Mouse (Mus musculus) c-Kit-negative CD71-positive TER-119-positive erythroid progenitor cells, embryonic 14.5 days (primary cell): ENCODE measurements around the gene Nxn.
A peak's percentile ranks its signal among the peaks of the same experiment; 100 is the strongest.

Source experiments
- DNase-seq: peaks from one replicate; pipeline ENCODE4 v3.0.0-alpha.2; 2013; ENCODE audit warnings: low read depth, low spot score

The Nxn gene

GRCm38 (mm10) chr11:76398798-76399586 is at the start of gene Nxn:
Nxn (minus strand) TSS chr11:76399140.
- DNase-seq: peak; percentile 76

- DNase-seq: no peak
Measured at GRCm38 (mm10) chr11:76446251-76446650, 47.3 kb upstream of the Nxn start.

- DNase-seq: no peak
Measured at GRCm38 (mm10) chr11:76445459-76445858, 46.5 kb upstream of the Nxn start.

GRCm38 (mm10) chr11:76439666-76440065 is 40.7 kb upstream of the Nxn start:
- no peak for DNase-seq

GRCm38 (mm10) chr11:76436864-76437437 is 38.0 kb upstream of the Nxn start:
- DNase-seq: no peak

- DNase-seq: no peak
Measured at GRCm38 (mm10) chr11:76436009-76436408, 37.1 kb upstream of the Nxn start.

- no peak for DNase-seq
Measured at GRCm38 (mm10) chr11:76429966-76430631, 31.2 kb upstream of the Nxn start.

GRCm38 (mm10) chr11:76429556-76429955 is 30.6 kb upstream of the Nxn start:
- no peak for DNase-seq

GRCm38 (mm10) chr11:76429046-76429445 is 30.1 kb upstream of the Nxn start:
- no peak for DNase-seq

- DNase-seq: no peak
Measured at GRCm38 (mm10) chr11:76427781-76428180, 28.8 kb upstream of the Nxn start.

GRCm38 (mm10) chr11:76425749-76426148 is 26.8 kb upstream of the Nxn start:
- no peak for DNase-seq

GRCm38 (mm10) chr11:76420896-76421295 is 22.0 kb upstream of the Nxn start:
- no peak for DNase-seq

- DNase-seq: no peak
Measured at GRCm38 (mm10) chr11:76419179-76419578, 20.2 kb upstream of the Nxn start.

GRCm38 (mm10) chr11:76418423-76418822 is 19.5 kb upstream of the Nxn start:
- no peak for DNase-seq

- DNase-seq: no peak
Measured at GRCm38 (mm10) chr11:76415985-76416384, 17.0 kb upstream of the Nxn start.

- no peak for DNase-seq
Measured at GRCm38 (mm10) chr11:76415001-76415400, 16.1 kb upstream of the Nxn start.

- DNase-seq: no peak
Measured at GRCm38 (mm10) chr11:76413202-76413601, 14.3 kb upstream of the Nxn start.

GRCm38 (mm10) chr11:76410826-76411225 is 11.9 kb upstream of the Nxn start:
- peak; percentile 44 for DNase-seq

- DNase-seq: peak; percentile 92
Measured at GRCm38 (mm10) chr11:76406702-76407583, 8.0 kb upstream of the Nxn start, which contains the start of gene Timm22. Timm22 (plus strand) TSS chr11:76406952.

GRCm38 (mm10) chr11:76405626-76406264 is 6.8 kb upstream of the Nxn start:
- DNase-seq: no peak

GRCm38 (mm10) chr11:76405113-76405512 is 6.2 kb upstream of the Nxn start:
- DNase-seq: no peak
